Mouse (Mus musculus) cerebellum, postnatal 25 days (tissue): ENCODE data around the gene Fem1a.
"Not testable (repeated sequence)": the region's sequence is repeated elsewhere in the genome, so short reads cannot be mapped to it uniquely, and the experiment has no call there.

Experiments
- DNase-seq, 2 experiments: peaks; one replicate each; pipeline ENCODE4 v3.0.0; 2021; ENCODE audit warnings: mixed read lengths in 2 of 2

The Fem1a gene

GRCm38 (mm10) chr17:56255863-56256238, 759 bp upstream of the Fem1a start:
- DNase-seq = peak; percentile 98 to 100

GRCm38 (mm10) chr17:56257181-56257894, 728 bp downstream of the Fem1a start:
- peak; percentile 59 to 62 for DNase-seq

- DNase-seq = not testable (repeated sequence)
These were observed 1.7 kb downstream of the Fem1a start for GRCm38 (mm10) chr17:56258269-56258668.

GRCm38 (mm10) chr17:56258812-56259211, 2.2 kb downstream of the Fem1a start:
- not testable (repeated sequence) for DNase-seq

GRCm38 (mm10) chr17:56259301-56260037, 2.9 kb downstream of the Fem1a start:
- DNase-seq = no peak

- DNase-seq = no peak
These were observed 4.6 kb downstream of the Fem1a start for GRCm38 (mm10) chr17:56261166-56261565.

- DNase-seq = no peak
These were observed 6.1 kb downstream of the Fem1a start for GRCm38 (mm10) chr17:56262645-56263094.

- DNase-seq = peak; percentile 80 to 89
These were observed 7.4 kb downstream of the Fem1a start for GRCm38 (mm10) chr17:56264020-56264419.

- no peak for DNase-seq
These were observed 8.4 kb downstream of the Fem1a start for GRCm38 (mm10) chr17:56265011-56265410.

- no peak for DNase-seq
These were observed 9.3 kb downstream of the Fem1a start for GRCm38 (mm10) chr17:56265869-56266268.

GRCm38 (mm10) chr17:56266271-56266670, 9.7 kb downstream of the Fem1a start:
- DNase-seq = no peak

GRCm38 (mm10) chr17:56269153-56269630, 12.6 kb downstream of the Fem1a start:
- peak; percentile 66 to 76 for DNase-seq

- peak in 1 of 2 experiments; percentile 15 for DNase-seq
These were observed 13.1 kb downstream of the Fem1a start for GRCm38 (mm10) chr17:56269741-56270140.

GRCm38 (mm10) chr17:56271609-56272253, 15.1 kb downstream of the Fem1a start:
- DNase-seq = no peak

GRCm38 (mm10) chr17:56272644-56273043, 16.0 kb downstream of the Fem1a start:
- DNase-seq = no peak

- DNase-seq = no peak
These were observed 16.9 kb downstream of the Fem1a start for GRCm38 (mm10) chr17:56273482-56273881.

- no peak for DNase-seq
These were observed 17.4 kb downstream of the Fem1a start for GRCm38 (mm10) chr17:56273986-56274385.

GRCm38 (mm10) chr17:56275842-56276480, 19.4 kb downstream of the Fem1a start:
- DNase-seq = no peak

GRCm38 (mm10) chr17:56276643-56277566, 20.3 kb downstream of the Fem1a start, which contains the start of gene Ticam1:
Gene Ticam1 (minus strand): TSS chr17:56276786.
- peak; percentile 69 to 78 for DNase-seq

- DNase-seq = no peak
These were observed 20.9 kb downstream of the Fem1a start for GRCm38 (mm10) chr17:56277567-56277893.

GRCm38 (mm10) chr17:56278340-56278739, 21.7 kb downstream of the Fem1a start:
- no peak for DNase-seq
